Mouse (Mus musculus): ENCODE results near the gene Srebf1. TPM values are rescaled to one million over a fixed set of nuclear protein-coding genes. Genes with fewer than 3 reads are reported as not detected.

Gene Srebf1
- polyA plus RNA-seq, 2 experiments: 37.6 to 38.8 TPM

- TF ChIP-seq CTCF (IDR thresholded peaks at IDR 0.05; ENCODE audit: low read depth) (no peak), EP300 (IDR thresholded peaks at IDR 0.05; ENCODE audit: low read depth) (no peak)
- no peak overlapping the region for H3K4me2 ChIP-seq (ENCODE audit: low read depth)
- WGBS (ENCODE audit: insufficient replicate concordance): 80% methylated on average over 3 of the region's 3 CpGs
- H3K36me3 ChIP-seq (replicated peaks; ENCODE audit: control insufficient read depth, insufficient read depth, low read depth): no peaks in the 10 kb centered on the region
- no peak overlapping the region for H3K4me3 ChIP-seq (ENCODE audit: insufficient read depth in 1 of 2, low read depth in 2 of 2, low read length in 2 of 2)
- no peak for ATAC-seq (ENCODE audit: insufficient read depth)
- no peak for DNase-seq (ENCODE audit: low read depth in 3 of 3, low spot score in 3 of 3)
- H3K27me3 ChIP-seq (ENCODE audit: control insufficient read depth, insufficient read depth, low read length): no peaks in the 10 kb centered on the region
- no peak overlapping the region for H3K9ac ChIP-seq (replicated peaks)
- H3K9me3 ChIP-seq (ENCODE audit: control insufficient read depth, low read length): no peaks in the 10 kb centered on the region
- H3K27ac ChIP-seq: no peak overlapping the region
- H3K4me1 ChIP-seq (replicated peaks; ENCODE audit: control insufficient read depth in 2 of 2, insufficient read depth in 2 of 2, low read length in 1 of 2): 0 out of 4 replicates have a peak, but pooled peaks cover 0 to under 1% of the 10 kb centered on the region in 2 experiments
Measured at GRCm38 (mm10) chr11:60260743-60261142, 38.4 kb upstream of the Srebf1 start.

GRCm38 (mm10) chr11:60257696-60258095, 35.3 kb upstream of the Srebf1 start:
- ATAC-seq (ENCODE audit: insufficient read depth): no peak
- H3K27ac ChIP-seq: no peak overlapping the region
- H3K4me1 ChIP-seq (replicated peaks; ENCODE audit: control insufficient read depth in 2 of 2, insufficient read depth in 2 of 2, low read length in 1 of 2): no peaks in the 10 kb centered on the region
- no peak overlapping the region for H3K4me3 ChIP-seq (ENCODE audit: insufficient read depth in 1 of 2, low read depth in 2 of 2, low read length in 2 of 2)
- no peaks in the 10 kb centered on the region for H3K9me3 ChIP-seq (ENCODE audit: control insufficient read depth, low read length)
- no peaks in the 10 kb centered on the region for H3K36me3 ChIP-seq (replicated peaks; ENCODE audit: control insufficient read depth, insufficient read depth, low read depth)
- TF ChIP-seq CTCF (IDR thresholded peaks at IDR 0.05; ENCODE audit: low read depth) (no peak), EP300 (IDR thresholded peaks at IDR 0.05; ENCODE audit: low read depth) (no peak)
- no peak for DNase-seq (ENCODE audit: low read depth in 3 of 3, low spot score in 3 of 3)
- no peaks in the 10 kb centered on the region for H3K27me3 ChIP-seq (ENCODE audit: control insufficient read depth, insufficient read depth, low read length)
- H3K4me2 ChIP-seq (ENCODE audit: low read depth): no peak overlapping the region
- WGBS (ENCODE audit: insufficient replicate concordance): 44% methylated on average over 2 of the region's 2 CpGs
- no peak overlapping the region for H3K9ac ChIP-seq (replicated peaks)

GRCm38 (mm10) chr11:60256713-60257112, 34.3 kb upstream of the Srebf1 start:
- Histone ChIP-seq H3K36me3 (replicated peaks; ENCODE audit: control insufficient read depth, insufficient read depth, low read depth) (no peaks in the 10 kb centered on the region), H3K27ac (no peak overlapping the region), H3K27me3 (ENCODE audit: control insufficient read depth, insufficient read depth, low read length) (no peaks in the 10 kb centered on the region), H3K4me2 (ENCODE audit: low read depth) (no peak overlapping the region), H3K4me1 (replicated peaks; ENCODE audit: control insufficient read depth in 2 of 2, insufficient read depth in 2 of 2, low read length in 1 of 2) (no peaks in the 10 kb centered on the region), H3K9ac (replicated peaks) (no peak overlapping the region), H3K4me3 (ENCODE audit: insufficient read depth in 1 of 2, low read depth in 2 of 2, low read length in 2 of 2) (no peak overlapping the region), H3K9me3 (ENCODE audit: control insufficient read depth, low read length) (no peaks in the 10 kb centered on the region)
- DNase-seq (ENCODE audit: low read depth in 3 of 3, low spot score in 3 of 3) (no peak), ATAC-seq (ENCODE audit: insufficient read depth) (no peak)
- no peak for TF ChIP-seq EP300 (IDR thresholded peaks at IDR 0.05; ENCODE audit: low read depth)
- no peak for TF ChIP-seq CTCF (IDR thresholded peaks at IDR 0.05; ENCODE audit: low read depth)
- WGBS (ENCODE audit: insufficient replicate concordance): 85% methylated on average over 9 of the region's 9 CpGs

GRCm38 (mm10) chr11:60256176-60256681, 33.8 kb upstream of the Srebf1 start:
- 63% methylated on average over 6 of the region's 6 CpGs for WGBS (ENCODE audit: insufficient replicate concordance)
- TF ChIP-seq EP300 (IDR thresholded peaks at IDR 0.05; ENCODE audit: low read depth) (no peak), CTCF (IDR thresholded peaks at IDR 0.05; ENCODE audit: low read depth) (no peak)

GRCm38 (mm10) chr11:60255639-60256038, 33.3 kb upstream of the Srebf1 start:
- H3K27ac ChIP-seq: no peak overlapping the region
- H3K27me3 ChIP-seq (ENCODE audit: control insufficient read depth, insufficient read depth, low read length): no peaks in the 10 kb centered on the region
- no peaks in the 10 kb centered on the region for H3K36me3 ChIP-seq (replicated peaks; ENCODE audit: control insufficient read depth, insufficient read depth, low read depth)
- H3K4me2 ChIP-seq (ENCODE audit: low read depth): no peak overlapping the region
- TF ChIP-seq EP300 (IDR thresholded peaks at IDR 0.05; ENCODE audit: low read depth): no peak
- no peak for TF ChIP-seq CTCF (IDR thresholded peaks at IDR 0.05; ENCODE audit: low read depth)
- no peaks in the 10 kb centered on the region for H3K4me1 ChIP-seq (replicated peaks; ENCODE audit: control insufficient read depth in 2 of 2, insufficient read depth in 2 of 2, low read length in 1 of 2)
- DNase-seq (ENCODE audit: low read depth in 3 of 3, low spot score in 3 of 3) (no peak), ATAC-seq (ENCODE audit: insufficient read depth) (no peak)
- H3K9me3 ChIP-seq (ENCODE audit: control insufficient read depth, low read length): no peaks in the 10 kb centered on the region
- H3K4me3 ChIP-seq (ENCODE audit: insufficient read depth in 1 of 2, low read depth in 2 of 2, low read length in 2 of 2): no peak overlapping the region
- H3K9ac ChIP-seq (replicated peaks): no peak overlapping the region
- 76% methylated on average over 3 of the region's 3 CpGs for WGBS (ENCODE audit: insufficient replicate concordance)

More at GRCm38 (mm10) chr11:60256176-60256681, 33.8 kb upstream of the Srebf1 start:
- H3K4me3 ChIP-seq (ENCODE audit: insufficient read depth in 1 of 2, low read depth in 2 of 2, low read length in 2 of 2): no peak overlapping the region
- no peaks in the 10 kb centered on the region for H3K27me3 ChIP-seq (ENCODE audit: control insufficient read depth, insufficient read depth, low read length)
- no peak overlapping the region for H3K4me2 ChIP-seq (ENCODE audit: low read depth)
- no peaks in the 10 kb centered on the region for H3K4me1 ChIP-seq (replicated peaks; ENCODE audit: control insufficient read depth in 2 of 2, insufficient read depth in 2 of 2, low read length in 1 of 2)
- no peaks in the 10 kb centered on the region for H3K9me3 ChIP-seq (ENCODE audit: control insufficient read depth, low read length)
- H3K36me3 ChIP-seq (replicated peaks; ENCODE audit: control insufficient read depth, insufficient read depth, low read depth): no peaks in the 10 kb centered on the region
- ATAC-seq (ENCODE audit: insufficient read depth) (no peak), DNase-seq (ENCODE audit: low read depth in 3 of 3, low spot score in 3 of 3) (no peak)
- no peak overlapping the region for H3K9ac ChIP-seq (replicated peaks)
- no peak overlapping the region for H3K27ac ChIP-seq

All from liver, embryonic 14.5 days (tissue).